In the genomic region with DNA sequence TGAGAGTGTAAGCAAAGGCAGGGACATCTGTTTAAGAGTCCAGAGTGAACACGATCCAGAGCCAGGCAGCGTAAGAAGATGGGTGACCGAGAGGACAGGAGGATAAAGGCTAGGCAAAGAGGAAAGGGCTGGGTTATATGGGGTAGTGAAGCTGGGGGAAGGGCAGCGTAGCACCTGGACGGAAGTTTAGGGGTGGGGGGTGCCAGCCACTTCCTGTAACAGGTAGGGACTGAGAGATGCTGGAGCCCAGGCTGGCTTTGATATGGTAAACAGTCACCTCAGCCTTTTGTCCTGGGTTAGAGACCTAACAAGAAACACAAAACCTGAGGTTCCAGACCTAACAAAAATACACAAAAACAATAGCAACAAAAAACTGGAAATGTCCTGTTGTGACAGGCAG, we compare ENCODE assay signal across 17 mouse cellular contexts. TPM values are rescaled to one million over a fixed set of nuclear protein-coding genes. Genes with fewer than 3 reads are reported as not detected.
DNase-seq lines count a peak whose midpoint lies in the region; ATAC-seq lines count a peak whose summit lies in the region.
"Had no signal": no experiment of that assay in that cellular context is flagged by ENCODE, and none has a peak within 500 bp of the region (broad histone marks: within the 10 kb centered on the region; RNA-seq: fewer than 3 reads in every experiment).

No protein-coding gene starts in this region.

- no peak for DNase-seq in heart, adult 18-20 months
- peak; percentile 32 for DNase-seq in CD4-positive, CD25-positive, alpha-beta regulatory T cell, adult 2 months (ENCODE audit: low read depth, low spot score)
- DNase-seq in ES-CJ7 (ENCODE audit: low read depth, low spot score): peak; percentile 42
- peak; percentile 53 for DNase-seq in naive thymus-derived CD4-positive, alpha-beta T cell, adult 2 months (ENCODE audit: low read depth)
- DNase-seq in layer of hippocampus, adult 11-12 months (ENCODE audit: low spot score): no peak
- no peak for DNase-seq in hindbrain, embryonic 11.5 days (ENCODE audit: low spot score)
- DNase-seq in gastrocnemius, postnatal 10 days: no peak
- DNase-seq: adrenal gland, adult 8-10 months; cerebellum, adult 2 months; gastrocnemius, postnatal 25 days; kidney, postnatal 10 days; lung, adult 2 months had no signal

- H3K4me3 ChIP-seq in heart, embryonic 16.5 days (ENCODE audit: low read length): peak overlapping the region; percentile 10; the same call in 1 of the 2 replicates
- no peak overlapping the region for H3K4me3 ChIP-seq in hindbrain, embryonic 11.5 days (ENCODE audit: low read depth, low read length)
- H3K4me3 ChIP-seq: limb, embryonic 15.5 days; midbrain, embryonic 15.5 days; neural tube, embryonic 12.5 days had no signal

- H3K27me3 ChIP-seq in heart, embryonic 16.5 days (ENCODE audit: control insufficient read depth, insufficient read depth, low read length): no peaks in the 10 kb centered on the region
- H3K27me3 ChIP-seq in hindbrain, embryonic 11.5 days (ENCODE audit: control insufficient read depth, insufficient read depth, low read length): no peaks in the 10 kb centered on the region
- H3K27me3 ChIP-seq: limb, embryonic 15.5 days; midbrain, embryonic 15.5 days; neural tube, embryonic 12.5 days had no signal

- 55% methylated on average over 5 of the region's 5 CpGs for WGBS in heart, embryonic 16.5 days
- WGBS in hindbrain, embryonic 11.5 days: 78% methylated on average over 5 of the region's 5 CpGs

- peaks cover 8% of the 10 kb centered on the region for H3K4me1 ChIP-seq in heart, embryonic 16.5 days (ENCODE audit: control insufficient read depth, insufficient read depth, low read length)
- H3K4me1 ChIP-seq in hindbrain, embryonic 11.5 days (replicated peaks; ENCODE audit: control insufficient read depth, insufficient read depth, low read length): no peaks in the 10 kb centered on the region

- peaks cover 9% of the 10 kb centered on the region for H3K9me3 ChIP-seq in heart, embryonic 16.5 days (replicated peaks; ENCODE audit: control insufficient read depth, low read length)
- H3K9me3 ChIP-seq in hindbrain, embryonic 11.5 days (ENCODE audit: control insufficient read depth, low read length): no peaks in the 10 kb centered on the region
- H3K9me3 ChIP-seq: limb, embryonic 15.5 days had no signal

- peak overlapping the region; percentile 4 for H3K4me2 ChIP-seq in heart, embryonic 16.5 days (ENCODE audit: low read depth, low read length)
- no peak overlapping the region for H3K4me2 ChIP-seq in hindbrain, embryonic 11.5 days (replicated peaks; ENCODE audit: low read depth, low read length)
- H3K4me2 ChIP-seq: limb, embryonic 15.5 days; midbrain, embryonic 15.5 days; neural tube, embryonic 12.5 days had no signal

- no peaks in the 10 kb centered on the region for H3K36me3 ChIP-seq in heart, embryonic 16.5 days (ENCODE audit: control insufficient read depth, insufficient read depth)
- H3K36me3 ChIP-seq in hindbrain, embryonic 11.5 days (ENCODE audit: control insufficient read depth, insufficient read depth, low read length): no peaks in the 10 kb centered on the region
- H3K36me3 ChIP-seq: limb, embryonic 15.5 days; midbrain, embryonic 15.5 days; neural tube, embryonic 12.5 days had no signal

- H3K9ac ChIP-seq in heart, embryonic 16.5 days (ENCODE audit: low read length): no peak overlapping the region
- no peak overlapping the region for H3K9ac ChIP-seq in hindbrain, embryonic 11.5 days (ENCODE audit: low read depth, low read length)
- H3K9ac ChIP-seq: limb, embryonic 15.5 days; midbrain, embryonic 15.5 days; neural tube, embryonic 12.5 days had no signal

- no peak for ATAC-seq in heart, embryonic 16.5 days (replicated peaks; ENCODE audit: extremely low read depth, insufficient read depth, low FRiP score)
- no peak for ATAC-seq in hindbrain, embryonic 11.5 days (ENCODE audit: low FRiP score)
- ATAC-seq: hindbrain, embryonic 16.5 days; midbrain, embryonic 15.5 days had no signal

- no peak overlapping the region for H3K27ac ChIP-seq in heart, embryonic 16.5 days (ENCODE audit: low read length)
- H3K27ac ChIP-seq in hindbrain, embryonic 11.5 days (ENCODE audit: low read depth, low read length): no peak overlapping the region
- H3K27ac ChIP-seq: limb, embryonic 15.5 days; midbrain, embryonic 15.5 days; neural tube, embryonic 12.5 days had no signal

RNA-seq across cellular contexts. Expression of gene Arid2, which starts 29.5 kb away (rescaled TPM):
- 13.5 and 14.0 TPM in 2 replicates for polyA plus RNA-seq in heart, embryonic 16.5 days (2015; fragmentation: Nextera tagmentation; extraction: Ambion mirVana)
- 10 to 100 TPM; 17.9 to 19.3 TPM for total RNA-seq in heart, adult 18-20 months (2021)
- polyA plus RNA-seq in hindbrain, embryonic 11.5 days (2014; fragmentation: Nextera tagmentation; extraction: Ambion mirVana): 37.0 and 39.0 TPM in 2 replicates
- 10 to 100 TPM; 26.6 to 30.9 TPM for total RNA-seq in gastrocnemius, postnatal 10 days (2021)

Comparison
In these comparisons a context has a peak if more than half of its experiments do, and no peak if none do; other contexts are left out.
1. DNase-seq: peak in CD4-positive, CD25-positive, alpha-beta regulatory T cell, adult 2 months (single experiment), ES-CJ7 (single experiment) and naive thymus-derived CD4-positive, alpha-beta T cell, adult 2 months (single experiment); none in heart, adult 18-20 months (0 of 2), layer of hippocampus, adult 11-12 months (single experiment), hindbrain, embryonic 11.5 days (single experiment) and gastrocnemius, postnatal 10 days (single experiment).